Mouse (Mus musculus) heart, postnatal 0 days (tissue): ENCODE measurements around the gene Med25.

Source experiments
- CTCF ChIP-seq: IDR thresholded peaks from 2 replicates; pipeline ENCODE4 v1.5.1; 2016; ENCODE audit warnings: antibody characterized with exemption, control low read depth, low read depth
- EP300 ChIP-seq: IDR thresholded peaks from 2 replicates; pipeline ENCODE4 v1.6.1; 2016; ENCODE audit warnings: antibody characterized with exemption, low read depth

DNA sequence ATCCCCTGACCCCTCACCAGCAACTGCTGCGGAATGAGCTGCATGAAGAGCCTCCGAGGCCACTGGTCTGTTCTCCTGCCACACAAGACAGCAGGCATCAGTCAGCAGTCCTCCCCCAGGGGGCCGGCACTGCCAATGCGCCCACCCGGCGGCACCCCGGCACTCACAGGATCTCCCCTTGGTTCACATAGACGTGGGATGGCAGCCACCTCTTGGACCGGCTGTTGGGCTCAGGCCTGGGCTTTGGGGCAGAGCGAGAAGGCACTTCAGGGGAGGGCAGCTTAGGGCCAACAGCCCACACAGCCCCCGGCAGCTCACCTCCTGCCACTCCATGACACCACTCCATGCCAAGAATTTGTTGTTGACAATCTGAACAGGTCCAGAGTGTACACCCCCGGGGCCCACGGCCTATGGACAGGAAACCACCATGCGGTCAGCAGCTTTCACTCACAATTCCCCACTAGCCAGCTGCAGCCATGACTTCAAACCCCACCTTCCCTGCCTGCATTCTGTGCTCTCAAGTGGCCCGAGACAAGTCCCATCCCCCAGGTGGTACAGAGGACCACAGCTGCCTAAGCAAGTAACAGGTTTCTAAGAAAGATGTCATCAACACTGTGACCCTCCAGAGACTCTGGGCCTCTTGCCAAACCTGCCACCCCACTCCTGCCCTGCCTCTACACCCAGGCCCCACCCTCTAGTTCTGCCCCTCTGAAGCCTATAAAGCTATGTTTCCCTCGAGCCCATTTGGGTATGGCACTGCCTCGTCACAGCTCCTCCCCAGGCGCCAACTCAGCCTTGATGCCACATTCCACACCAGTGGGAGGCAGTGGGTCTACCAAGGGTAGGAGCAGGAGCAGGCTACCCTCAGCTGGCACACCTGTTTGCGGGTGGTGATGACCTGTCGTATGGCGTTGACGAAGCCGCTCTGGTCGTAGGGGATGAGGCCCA is 27.6 kb downstream of the Med25 start:
- TF ChIP-seq CTCF: no peak
- TF ChIP-seq EP300: no peak
